Mouse (Mus musculus): ENCODE measurements around the gene Thumpd3. TPM values are rescaled to one million over a fixed set of nuclear protein-coding genes. Genes with fewer than 3 reads are reported as not detected.
A peak's percentile ranks its signal among the peaks of the same experiment; 100 is the strongest.

The Thumpd3 gene
- total and polyA plus RNA-seq, 2 experiments from 2014 or later, result 22.6 to 28.8 TPM

DNA sequence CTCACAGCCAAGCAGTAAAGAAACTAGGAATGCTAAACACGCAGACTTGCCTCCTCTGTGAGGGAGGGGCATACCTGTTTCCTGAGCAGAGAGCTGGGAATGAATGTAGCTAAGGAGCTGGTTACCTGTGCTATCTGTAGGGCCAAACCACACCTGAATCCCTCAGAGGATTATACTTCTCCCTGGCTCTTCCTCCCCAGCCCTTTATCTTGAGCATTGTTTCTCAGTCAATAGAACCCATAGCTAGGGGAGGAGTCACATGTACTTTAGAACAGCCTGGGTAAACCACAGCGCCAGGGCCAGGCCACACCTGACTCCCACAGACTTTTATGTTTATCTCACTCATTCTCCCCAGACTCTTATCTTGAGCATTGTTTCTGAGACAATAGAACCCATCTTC lies 39.2 kb upstream of the Thumpd3 start:
- H3K9ac ChIP-seq (replicated peaks; ENCODE audit: low read depth, low read length), result no peak overlapping the region
- no peaks in the 10 kb centered on the region for H3K36me3 ChIP-seq (replicated peaks; ENCODE audit: control insufficient read depth, insufficient read depth, low read length)
- no peak overlapping the region for H3K4me2 ChIP-seq (ENCODE audit: low read depth, low read length)
- no peaks in the 10 kb centered on the region for H3K9me3 ChIP-seq (replicated peaks; ENCODE audit: control insufficient read depth, low read length)
- WGBS, result 48% methylated on average over 2 of the region's 2 CpGs
- no peak overlapping the region for H3K4me3 ChIP-seq (ENCODE audit: low read depth, low read length)
- DNase-seq (ENCODE audit: low spot score) (no peak), ATAC-seq (ENCODE audit: insufficient read depth, low read depth) (no peak)
- TF ChIP-seq CTCF (IDR thresholded peaks at IDR 0.05; ENCODE audit: low read depth) (no peak), EP300 (IDR thresholded peaks at IDR 0.05; ENCODE audit: low read depth) (no peak)
- H3K27me3 ChIP-seq (ENCODE audit: control insufficient read depth, insufficient read depth, low read length), result no peaks in the 10 kb centered on the region
- peaks cover 3% of the 10 kb centered on the region; the same call in 1 of the 2 replicates for H3K4me1 ChIP-seq (ENCODE audit: control insufficient read depth, insufficient read depth)
- H3K27ac ChIP-seq (ENCODE audit: low read depth), result no peak overlapping the region

DNA sequence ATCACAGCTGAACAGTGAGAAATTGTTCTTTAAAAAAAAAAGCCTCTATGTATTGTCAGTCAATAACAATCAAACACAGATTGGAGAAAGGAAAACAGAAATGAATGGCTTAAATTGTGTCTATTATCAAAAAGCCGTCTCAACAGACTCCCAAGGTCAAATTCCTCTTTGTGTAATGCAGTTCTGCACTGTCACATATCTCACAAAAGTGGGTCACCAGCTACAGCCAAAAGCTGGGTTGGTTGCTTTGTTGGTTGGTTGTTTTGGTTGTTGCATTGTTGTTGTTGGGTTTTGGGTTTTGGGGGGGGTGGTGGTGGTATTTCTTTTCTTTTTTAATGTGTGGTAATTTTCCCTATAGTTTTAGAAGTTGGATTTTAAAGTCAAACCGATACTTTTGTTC lies 34.1 kb upstream of the Thumpd3 start:
- Histone ChIP-seq H3K4me1 (ENCODE audit: control insufficient read depth, insufficient read depth) (peaks cover 7% of the 10 kb centered on the region; the same call in 1 of the 2 replicates), H3K27me3 (ENCODE audit: control insufficient read depth, insufficient read depth, low read length) (no peaks in the 10 kb centered on the region), H3K36me3 (replicated peaks; ENCODE audit: control insufficient read depth, insufficient read depth, low read length) (no peaks in the 10 kb centered on the region), H3K4me3 (ENCODE audit: low read depth, low read length) (no peak overlapping the region), H3K27ac (ENCODE audit: low read depth) (peak overlapping the region; percentile 82), H3K4me2 (ENCODE audit: low read depth, low read length) (no peak overlapping the region), H3K9me3 (replicated peaks; ENCODE audit: control insufficient read depth, low read length) (no peaks in the 10 kb centered on the region), H3K9ac (replicated peaks; ENCODE audit: low read depth, low read length) (no peak overlapping the region)
- TF ChIP-seq EP300 (IDR thresholded peaks at IDR 0.05; ENCODE audit: low read depth), result no peak
- no peak for TF ChIP-seq CTCF (IDR thresholded peaks at IDR 0.05; ENCODE audit: low read depth)
- DNase-seq (ENCODE audit: low spot score) (no peak), ATAC-seq (ENCODE audit: insufficient read depth, low read depth) (no peak)
- 49% methylated on average over 2 of the region's 2 CpGs for WGBS

DNA sequence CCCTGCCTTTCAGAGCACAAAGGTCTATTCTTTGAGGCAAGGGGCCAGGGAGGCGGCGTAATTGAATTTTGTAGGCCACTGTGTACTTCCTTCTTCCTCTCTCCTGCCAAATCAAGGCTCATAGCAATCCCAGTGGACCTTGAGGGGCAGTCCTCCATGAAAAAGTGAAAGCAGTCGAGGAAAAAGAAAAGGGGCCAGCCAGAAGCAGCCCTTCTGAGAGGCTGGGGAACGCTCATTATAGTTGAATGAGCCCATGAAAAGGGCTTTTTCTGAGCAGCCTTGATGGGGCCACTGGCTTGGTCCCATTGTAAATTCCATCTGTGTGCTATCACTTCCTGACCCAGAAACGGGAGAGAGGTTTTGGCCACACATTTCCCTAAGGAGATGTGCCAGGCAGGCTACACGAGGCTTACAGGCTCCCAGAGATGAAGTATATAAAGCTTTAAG lies 33.5 kb upstream of the Thumpd3 start:
- Histone ChIP-seq H3K4me2 (ENCODE audit: low read depth, low read length) (peak overlapping the region; percentile 19; the same call in 1 of the 2 replicates), H3K9ac (replicated peaks; ENCODE audit: low read depth, low read length) (no peak overlapping the region), H3K27me3 (ENCODE audit: control insufficient read depth, insufficient read depth, low read length) (no peaks in the 10 kb centered on the region), H3K9me3 (replicated peaks; ENCODE audit: control insufficient read depth, low read length) (no peaks in the 10 kb centered on the region), H3K4me3 (ENCODE audit: low read depth, low read length) (no peak overlapping the region), H3K27ac (ENCODE audit: low read depth) (peak overlapping the region; percentile 82), H3K4me1 (ENCODE audit: control insufficient read depth, insufficient read depth) (peaks cover 7% of the 10 kb centered on the region; the same call in 1 of the 2 replicates), H3K36me3 (replicated peaks; ENCODE audit: control insufficient read depth, insufficient read depth, low read length) (no peaks in the 10 kb centered on the region)
- TF ChIP-seq CTCF (IDR thresholded peaks at IDR 0.05; ENCODE audit: low read depth) (no peak), EP300 (IDR thresholded peaks at IDR 0.05; ENCODE audit: low read depth) (peak; percentile 59; the same call in 1 of the 2 replicates)
- ATAC-seq (ENCODE audit: insufficient read depth, low read depth), result peak; percentile 78
- WGBS, result 38% methylated on average over 6 of the region's 6 CpGs
- DNase-seq (ENCODE audit: low spot score), result peak; percentile 71

DNA sequence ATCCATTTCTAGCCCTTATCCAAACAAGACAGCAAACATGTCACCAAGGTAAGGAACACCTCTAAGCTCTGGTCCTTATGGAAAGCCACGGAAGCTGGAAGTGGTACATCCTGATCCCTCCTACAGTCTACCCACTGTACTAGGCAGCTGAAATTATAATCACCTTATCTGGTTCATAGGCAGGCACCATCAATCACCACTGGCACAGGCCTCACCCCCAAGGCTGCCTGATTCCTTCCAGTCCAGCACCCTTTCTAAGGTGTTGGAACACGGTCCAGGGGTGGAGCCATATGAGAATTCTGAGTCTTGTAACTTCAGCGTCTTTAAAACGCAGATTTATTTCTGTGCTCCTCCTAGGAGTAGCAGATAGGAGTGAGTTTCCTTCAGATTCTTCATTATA lies 32.5 kb upstream of the Thumpd3 start:
- DNase-seq (ENCODE audit: low spot score) (no peak), ATAC-seq (ENCODE audit: insufficient read depth, low read depth) (no peak)
- Histone ChIP-seq H3K4me2 (ENCODE audit: low read depth, low read length) (no peak overlapping the region), H3K27me3 (ENCODE audit: control insufficient read depth, insufficient read depth, low read length) (no peaks in the 10 kb centered on the region), H3K27ac (ENCODE audit: low read depth) (peak overlapping the region; percentile 82; the same call in 1 of the 2 replicates), H3K9ac (replicated peaks; ENCODE audit: low read depth, low read length) (no peak overlapping the region), H3K4me3 (ENCODE audit: low read depth, low read length) (no peak overlapping the region), H3K4me1 (ENCODE audit: control insufficient read depth, insufficient read depth) (peaks cover 7% of the 10 kb centered on the region; the same call in 1 of the 2 replicates), H3K9me3 (replicated peaks; ENCODE audit: control insufficient read depth, low read length) (no peaks in the 10 kb centered on the region), H3K36me3 (replicated peaks; ENCODE audit: control insufficient read depth, insufficient read depth, low read length) (no peaks in the 10 kb centered on the region)
- 77% methylated on average over 4 of the region's 4 CpGs for WGBS
- TF ChIP-seq CTCF (IDR thresholded peaks at IDR 0.05; ENCODE audit: low read depth) (no peak), EP300 (IDR thresholded peaks at IDR 0.05; ENCODE audit: low read depth) (no peak)

DNA sequence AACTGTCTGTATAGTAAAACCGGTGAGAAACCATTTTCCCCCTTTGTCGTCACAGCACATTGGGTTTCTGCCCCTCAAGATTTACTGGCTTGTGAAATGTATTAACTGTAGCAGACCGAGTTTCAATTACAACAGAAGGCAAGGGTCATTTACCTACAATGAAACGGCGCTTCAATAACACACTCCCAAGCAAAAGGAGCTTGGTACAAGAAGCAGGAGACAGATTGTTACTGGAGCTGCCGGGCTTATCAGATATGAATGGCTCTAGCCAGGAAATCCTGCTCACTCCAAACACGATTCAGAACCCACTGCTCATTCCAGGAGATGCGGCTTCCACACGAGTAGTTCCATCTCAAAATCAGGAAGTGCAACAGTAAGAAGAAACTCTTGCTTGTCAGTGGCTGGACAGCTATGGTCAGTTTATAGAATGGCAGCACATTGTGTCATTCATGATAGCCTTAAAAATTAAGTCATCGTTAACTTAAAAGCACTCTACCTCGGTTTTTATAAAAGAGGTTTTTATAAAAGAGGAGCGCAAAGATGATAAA lies 28.5 kb upstream of the Thumpd3 start:
- no peaks in the 10 kb centered on the region for H3K9me3 ChIP-seq (replicated peaks; ENCODE audit: control insufficient read depth, low read length)
- no peak overlapping the region for H3K27ac ChIP-seq (ENCODE audit: low read depth)
- H3K4me3 ChIP-seq (ENCODE audit: low read depth, low read length), result no peak overlapping the region
- DNase-seq (ENCODE audit: low spot score) (no peak), ATAC-seq (ENCODE audit: insufficient read depth, low read depth) (no peak)
- no peak for TF ChIP-seq CTCF (IDR thresholded peaks at IDR 0.05; ENCODE audit: low read depth)
- no peak for TF ChIP-seq EP300 (IDR thresholded peaks at IDR 0.05; ENCODE audit: low read depth)
- no peak overlapping the region for H3K9ac ChIP-seq (replicated peaks; ENCODE audit: low read depth, low read length)
- no peaks in the 10 kb centered on the region for H3K36me3 ChIP-seq (replicated peaks; ENCODE audit: control insufficient read depth, insufficient read depth, low read length)
- H3K4me2 ChIP-seq (ENCODE audit: low read depth, low read length), result peak overlapping the region; percentile 5; the same call in 1 of the 2 replicates
- 36% methylated on average over 12 of the region's 12 CpGs for WGBS
- H3K27me3 ChIP-seq (ENCODE audit: control insufficient read depth, insufficient read depth, low read length), result no peaks in the 10 kb centered on the region
- no peaks in the 10 kb centered on the region for H3K4me1 ChIP-seq (ENCODE audit: control insufficient read depth, insufficient read depth)

DNA sequence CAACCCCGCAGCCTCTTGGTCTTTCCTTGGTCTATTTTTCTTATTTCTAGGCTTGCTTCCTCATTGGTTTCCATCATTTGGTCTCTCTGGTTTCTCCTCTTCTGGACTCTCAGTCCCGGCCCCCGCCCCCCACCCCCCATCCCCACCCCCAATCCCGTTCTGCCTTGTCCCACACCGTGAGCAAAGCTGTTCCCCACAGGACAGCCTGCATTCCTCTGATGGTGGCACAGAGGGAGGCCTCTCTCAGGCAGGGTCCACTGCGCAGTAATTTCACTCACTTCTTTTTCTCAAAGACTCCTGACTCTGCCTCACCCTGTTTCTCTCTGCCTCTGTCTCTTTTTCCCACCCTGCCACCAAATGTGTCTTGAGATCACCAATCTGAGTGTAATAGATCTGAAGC lies 27.9 kb upstream of the Thumpd3 start:
- WGBS, result 20% methylated on average over 5 of the region's 6 CpGs
- TF ChIP-seq CTCF (IDR thresholded peaks at IDR 0.05; ENCODE audit: low read depth) (no peak), EP300 (IDR thresholded peaks at IDR 0.05; ENCODE audit: low read depth) (no peak)
- ATAC-seq (ENCODE audit: insufficient read depth, low read depth), result no peak

More for the DNA sequence above, 27.9 kb upstream of the Thumpd3 start:
- no peak for DNase-seq (ENCODE audit: low spot score)
- Histone ChIP-seq H3K27ac (ENCODE audit: low read depth) (no peak overlapping the region), H3K9me3 (replicated peaks; ENCODE audit: control insufficient read depth, low read length) (no peaks in the 10 kb centered on the region), H3K9ac (replicated peaks; ENCODE audit: low read depth, low read length) (no peak overlapping the region), H3K4me1 (ENCODE audit: control insufficient read depth, insufficient read depth) (no peaks in the 10 kb centered on the region), H3K27me3 (ENCODE audit: control insufficient read depth, insufficient read depth, low read length) (no peaks in the 10 kb centered on the region), H3K4me3 (ENCODE audit: low read depth, low read length) (no peak overlapping the region), H3K4me2 (ENCODE audit: low read depth, low read length) (no peak overlapping the region), H3K36me3 (replicated peaks; ENCODE audit: control insufficient read depth, insufficient read depth, low read length) (no peaks in the 10 kb centered on the region)
